Mouse (Mus musculus): ENCODE results near the gene Limk2. TPM values are rescaled to one million over a fixed set of nuclear protein-coding genes. Genes with fewer than 3 reads are reported as not detected.

Limk2 gene
- polyA plus RNA-seq, 1 experiment from 2014 or later, result 69.3 TPM

- Histone ChIP-seq H3K9ac (ENCODE audit: low read length) (no peak overlapping the region), H3K4me3 (ENCODE audit: low read depth, low read length) (no peak overlapping the region), H3K27me3 (ENCODE audit: control insufficient read depth, insufficient read depth, low read length) (no peaks in the 10 kb centered on the region), H3K4me1 (replicated peaks; ENCODE audit: control insufficient read depth, insufficient read depth) (no peaks in the 10 kb centered on the region), H3K9me3 (ENCODE audit: control insufficient read depth, low read length) (no peaks in the 10 kb centered on the region), H3K4me2 (replicated peaks; ENCODE audit: low read depth) (no peak overlapping the region), H3K36me3 (ENCODE audit: control insufficient read depth, insufficient read depth, low read length) (peaks cover 34% of the 10 kb centered on the region), H3K27ac (replicated peaks) (no peak overlapping the region)
- DNase-seq (ENCODE audit: low spot score) (no peak), ATAC-seq (ENCODE audit: low FRiP score, low TSS enrichment) (no peak)
- 91% methylated on average over 4 of the region's 4 CpGs for WGBS
- no peak for TF ChIP-seq EP300 (optimal IDR thresholded peaks at IDR 0.05)
- TF ChIP-seq CTCF (IDR thresholded peaks at IDR 0.05; ENCODE audit: low read depth), result no peak
Measured at GRCm38 (mm10) chr11:3305821-3306220, 103.2 kb downstream of the Limk2 start.

GRCm38 (mm10) chr11:3302792-3303191 is 106.2 kb downstream of the Limk2 start:
- DNase-seq (ENCODE audit: low spot score), result no peak
- H3K4me1 ChIP-seq (replicated peaks; ENCODE audit: control insufficient read depth, insufficient read depth), result no peaks in the 10 kb centered on the region
- no peak for TF ChIP-seq CTCF (IDR thresholded peaks at IDR 0.05; ENCODE audit: low read depth)
- no peak for TF ChIP-seq EP300 (optimal IDR thresholded peaks at IDR 0.05)
- no peak overlapping the region for H3K4me2 ChIP-seq (replicated peaks; ENCODE audit: low read depth)
- 48% methylated on average over 4 of the region's 4 CpGs for WGBS
- H3K9me3 ChIP-seq (ENCODE audit: control insufficient read depth, low read length), result no peaks in the 10 kb centered on the region
- no peak overlapping the region for H3K27ac ChIP-seq (replicated peaks)
- H3K27me3 ChIP-seq (ENCODE audit: control insufficient read depth, insufficient read depth, low read length), result no peaks in the 10 kb centered on the region
- no peak overlapping the region for H3K4me3 ChIP-seq (ENCODE audit: low read depth, low read length)
- ATAC-seq (ENCODE audit: low FRiP score, low TSS enrichment), result 0 out of 2 replicates have a peak, but pooled peaks have one; percentile 27
- H3K9ac ChIP-seq (ENCODE audit: low read length), result no peak overlapping the region
- H3K36me3 ChIP-seq (ENCODE audit: control insufficient read depth, insufficient read depth, low read length), result peaks cover 47% of the 10 kb centered on the region

GRCm38 (mm10) chr11:3302385-3302784 is 106.6 kb downstream of the Limk2 start:
- Histone ChIP-seq H3K9ac (ENCODE audit: low read length) (no peak overlapping the region), H3K27ac (replicated peaks) (no peak overlapping the region), H3K4me1 (replicated peaks; ENCODE audit: control insufficient read depth, insufficient read depth) (no peaks in the 10 kb centered on the region), H3K36me3 (ENCODE audit: control insufficient read depth, insufficient read depth, low read length) (peaks cover 43% of the 10 kb centered on the region), H3K4me2 (replicated peaks; ENCODE audit: low read depth) (no peak overlapping the region), H3K9me3 (ENCODE audit: control insufficient read depth, low read length) (no peaks in the 10 kb centered on the region), H3K27me3 (ENCODE audit: control insufficient read depth, insufficient read depth, low read length) (no peaks in the 10 kb centered on the region), H3K4me3 (ENCODE audit: low read depth, low read length) (no peak overlapping the region)
- ATAC-seq (ENCODE audit: low FRiP score, low TSS enrichment), result no peak
- WGBS, result 46% methylated on average over 4 of the region's 4 CpGs
- DNase-seq (ENCODE audit: low spot score), result no peak
- TF ChIP-seq EP300 (optimal IDR thresholded peaks at IDR 0.05) (no peak), CTCF (IDR thresholded peaks at IDR 0.05; ENCODE audit: low read depth) (no peak)

- Histone ChIP-seq H3K27ac (replicated peaks) (no peak overlapping the region), H3K27me3 (ENCODE audit: control insufficient read depth, insufficient read depth, low read length) (no peaks in the 10 kb centered on the region), H3K4me2 (replicated peaks; ENCODE audit: low read depth) (no peak overlapping the region), H3K4me3 (ENCODE audit: low read depth, low read length) (no peak overlapping the region), H3K4me1 (replicated peaks; ENCODE audit: control insufficient read depth, insufficient read depth) (no peaks in the 10 kb centered on the region), H3K9ac (ENCODE audit: low read length) (no peak overlapping the region), H3K9me3 (ENCODE audit: control insufficient read depth, low read length) (no peaks in the 10 kb centered on the region), H3K36me3 (ENCODE audit: control insufficient read depth, insufficient read depth, low read length) (peaks cover 35% of the 10 kb centered on the region)
- ATAC-seq (ENCODE audit: low FRiP score, low TSS enrichment) (no peak), DNase-seq (ENCODE audit: low spot score) (no peak)
- 90% methylated on average over 5 of the region's 5 CpGs for WGBS
- TF ChIP-seq CTCF (IDR thresholded peaks at IDR 0.05; ENCODE audit: low read depth) (no peak), EP300 (optimal IDR thresholded peaks at IDR 0.05) (no peak)
Measured at GRCm38 (mm10) chr11:3301075-3301474, 107.9 kb downstream of the Limk2 start.

GRCm38 (mm10) chr11:3298813-3299185 is 110.2 kb downstream of the Limk2 start:
- Histone ChIP-seq H3K9ac (ENCODE audit: low read length) (no peak overlapping the region), H3K27me3 (ENCODE audit: control insufficient read depth, insufficient read depth, low read length) (no peaks in the 10 kb centered on the region), H3K9me3 (ENCODE audit: control insufficient read depth, low read length) (no peaks in the 10 kb centered on the region), H3K4me1 (replicated peaks; ENCODE audit: control insufficient read depth, insufficient read depth) (no peaks in the 10 kb centered on the region; the same call in 1 of the 2 replicates), H3K27ac (replicated peaks) (no peak overlapping the region), H3K4me3 (ENCODE audit: low read depth, low read length) (no peak overlapping the region), H3K36me3 (ENCODE audit: control insufficient read depth, insufficient read depth, low read length) (peaks cover 39% of the 10 kb centered on the region), H3K4me2 (replicated peaks; ENCODE audit: low read depth) (no peak overlapping the region)
- TF ChIP-seq CTCF (IDR thresholded peaks at IDR 0.05; ENCODE audit: low read depth) (no peak), EP300 (optimal IDR thresholded peaks at IDR 0.05) (no peak)
- ATAC-seq (ENCODE audit: low FRiP score, low TSS enrichment) (no peak), DNase-seq (ENCODE audit: low spot score) (no peak)
- 89% methylated on average over 14 of the region's 14 CpGs for WGBS

- Histone ChIP-seq H3K4me2 (replicated peaks; ENCODE audit: low read depth) (no peak overlapping the region), H3K4me3 (ENCODE audit: low read depth, low read length) (no peak overlapping the region), H3K36me3 (ENCODE audit: control insufficient read depth, insufficient read depth, low read length) (peaks cover 41% of the 10 kb centered on the region), H3K4me1 (replicated peaks; ENCODE audit: control insufficient read depth, insufficient read depth) (peaks cover 2% of the 10 kb centered on the region), H3K27ac (replicated peaks) (no peak overlapping the region), H3K27me3 (ENCODE audit: control insufficient read depth, insufficient read depth, low read length) (no peaks in the 10 kb centered on the region), H3K9ac (ENCODE audit: low read length) (no peak overlapping the region), H3K9me3 (ENCODE audit: control insufficient read depth, low read length) (no peaks in the 10 kb centered on the region)
- ATAC-seq (ENCODE audit: low FRiP score, low TSS enrichment), result no peak
- no peak for DNase-seq (ENCODE audit: low spot score)
- 81% methylated on average over 10 of the region's 10 CpGs for WGBS
- TF ChIP-seq EP300 (optimal IDR thresholded peaks at IDR 0.05), result no peak
- TF ChIP-seq CTCF (IDR thresholded peaks at IDR 0.05; ENCODE audit: low read depth), result no peak
Measured at GRCm38 (mm10) chr11:3297871-3298812, 110.8 kb downstream of the Limk2 start.

All from stomach, postnatal 0 days (tissue).